ENCODE assay signal across 10 mouse cellular contexts in the genomic region with DNA sequence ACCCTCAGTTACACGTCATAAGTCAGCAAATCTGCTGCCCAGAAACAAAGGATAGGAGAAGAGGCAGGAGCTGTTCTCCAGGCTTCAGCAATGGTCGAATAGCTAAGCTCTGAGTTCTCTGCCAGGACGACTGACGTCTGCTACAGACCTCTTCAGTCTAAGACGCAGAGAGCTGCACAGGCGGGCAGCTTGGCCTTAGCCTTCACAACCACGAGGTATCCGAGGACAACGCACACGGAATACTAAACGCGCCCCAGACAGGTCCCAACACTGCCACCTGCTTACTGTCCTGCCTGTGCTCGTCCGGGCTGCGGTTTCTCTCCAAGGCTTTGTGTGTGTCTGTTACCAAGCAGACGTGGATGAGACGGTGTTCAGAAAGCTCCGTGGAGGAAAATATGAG. TPM values are rescaled to one million over a fixed set of nuclear protein-coding genes. Genes with fewer than 3 reads are reported as not detected.
DNase-seq lines count a peak whose midpoint lies in the region; ATAC-seq and TF ChIP-seq lines count a peak whose summit lies in the region.
"Had no signal": no experiment of that assay in that cellular context is flagged by ENCODE, and none has a peak within 500 bp of the region (broad histone marks: within the 10 kb centered on the region; RNA-seq: fewer than 3 reads in every experiment).

No protein-coding gene starts in this region.

- no peaks in the 10 kb centered on the region for H3K27me3 ChIP-seq in forebrain, embryonic 13.5 days
- no peaks in the 10 kb centered on the region for H3K27me3 ChIP-seq in liver, embryonic 11.5 days (replicated peaks; ENCODE audit: control insufficient read depth, insufficient read depth, low read length)
- H3K27me3 ChIP-seq: CH12.LX; intestine, embryonic 15.5 days had no signal

- WGBS in forebrain, embryonic 13.5 days = 23% methylated on average over 18 of the region's 18 CpGs
- 74% methylated on average over 18 of the region's 18 CpGs for WGBS in liver, embryonic 11.5 days

- H3K9me3 ChIP-seq in forebrain, embryonic 13.5 days (replicated peaks) = no peaks in the 10 kb centered on the region
- H3K9me3 ChIP-seq in liver, embryonic 11.5 days (ENCODE audit: control insufficient read depth, low read length) = no peaks in the 10 kb centered on the region
- H3K9me3 ChIP-seq: intestine, embryonic 15.5 days had no signal

- intact Hi-C loops in left cerebral cortex, adult 2 months (cut with DNase I) = no loop called here
- intact Hi-C loops in heart, postnatal 14 days (cut with DNase I) = no loop called here

- no peaks in the 10 kb centered on the region for H3K36me3 ChIP-seq in forebrain, embryonic 13.5 days (ENCODE audit: poor library complexity, severe bottlenecking)
- no peaks in the 10 kb centered on the region for H3K36me3 ChIP-seq in liver, embryonic 11.5 days (ENCODE audit: control insufficient read depth, insufficient read depth, low read length)
- H3K36me3 ChIP-seq: intestine, embryonic 15.5 days had no signal

- DNase-seq in frontal cortex, adult 2 months (ENCODE audit: extremely low spot score in 1 of 2, low spot score in 1 of 2) = peak; percentile 8 to 38
- DNase-seq in frontal cortex, postnatal 25 days (ENCODE audit: low spot score in 2 of 2) = no peak
- DNase-seq in left cerebral cortex, adult 2 months (ENCODE audit: extremely low spot score in 1 of 2, low spot score in 2 of 2) = peak; percentile 27 to 36
- DNase-seq in right cerebral cortex, adult 2 months (ENCODE audit: low spot score in 2 of 2) = peak; percentile 30 to 52
- no peak for DNase-seq in liver, embryonic 11.5 days (ENCODE audit: low spot score)
- no peak for DNase-seq in thymus, postnatal 4 days
- DNase-seq in heart, postnatal 14 days = no peak

- H3K4me2 ChIP-seq in forebrain, embryonic 13.5 days = peak overlapping the region; percentile 25; the same call in 1 of the 2 replicates
- no peak overlapping the region for H3K4me2 ChIP-seq in liver, embryonic 11.5 days
- H3K4me2 ChIP-seq: intestine, embryonic 15.5 days had no signal

- ATAC-seq in forebrain, embryonic 13.5 days = peak; percentile 85
- ATAC-seq in liver, embryonic 11.5 days (replicated peaks; ENCODE audit: low FRiP score) = no peak
- ATAC-seq: intestine, embryonic 15.5 days had no signal

- H3K9ac ChIP-seq in forebrain, embryonic 13.5 days = peak overlapping the region; percentile 26; the same call in 1 of the 2 replicates
- no peak overlapping the region for H3K9ac ChIP-seq in liver, embryonic 11.5 days (ENCODE audit: low read depth, low read length)
- H3K9ac ChIP-seq: intestine, embryonic 15.5 days had no signal

- H3K27ac ChIP-seq in forebrain, embryonic 13.5 days = peak overlapping the region; percentile 84
- H3K27ac ChIP-seq in left cerebral cortex, adult 2 months = no peak overlapping the region
- no peak overlapping the region for H3K27ac ChIP-seq in liver, embryonic 11.5 days (ENCODE audit: low read depth, low read length)
- H3K27ac ChIP-seq: intestine, embryonic 15.5 days had no signal

- no peak overlapping the region for H3K4me3 ChIP-seq in forebrain, embryonic 13.5 days
- no peak overlapping the region for H3K4me3 ChIP-seq in left cerebral cortex, adult 2 months
- no peak overlapping the region for H3K4me3 ChIP-seq in liver, embryonic 11.5 days (ENCODE audit: low read depth, low read length)
- H3K4me3 ChIP-seq: intestine, embryonic 15.5 days had no signal

- TF ChIP-seq CTCF in left cerebral cortex, adult 2 months (IDR thresholded peaks at IDR 0.05) = no peak; the same call in 1 of the 2 replicates

- peaks cover 19% of the 10 kb centered on the region for H3K4me1 ChIP-seq in forebrain, embryonic 13.5 days
- no peaks in the 10 kb centered on the region for H3K4me1 ChIP-seq in liver, embryonic 11.5 days (replicated peaks; ENCODE audit: control insufficient read depth, insufficient read depth, low read length)
- H3K4me1 ChIP-seq: intestine, embryonic 15.5 days had no signal

RNA-seq across cellular contexts. Expression of gene Kifc3, which starts 26.8 kb away (rescaled TPM):
- polyA plus RNA-seq in frontal cortex, adult 2 months (2012; rRNA removed) = 60.9 and 65.7 TPM in 2 replicates
- 8.2 and 8.3 TPM in 2 replicates for polyA plus RNA-seq in forebrain, embryonic 13.5 days (2015; fragmentation: Nextera tagmentation; extraction: Ambion mirVana)
- 10 to 100 TPM; 58.4 to 61.5 TPM for total RNA-seq in left cerebral cortex, adult 2 months (2021)
- polyA plus RNA-seq in liver, embryonic 11.5 days (2014; fragmentation: Nextera tagmentation; extraction: Ambion mirVana) = 7.8 and 8.1 TPM in 2 replicates
- 10 to 100 TPM; 58.1 to 62.8 TPM for total RNA-seq in heart, postnatal 14 days (2021)

Comparison
In these comparisons a context has a peak if more than half of its experiments do, and no peak if none do; other contexts are left out.
1. DNase-seq: peak in frontal cortex, adult 2 months (2 of 2), left cerebral cortex, adult 2 months (2 of 2) and right cerebral cortex, adult 2 months (2 of 2); none in frontal cortex, postnatal 25 days (0 of 2), liver, embryonic 11.5 days (single experiment), thymus, postnatal 4 days (single experiment) and heart, postnatal 14 days (0 of 2).